Mouse (Mus musculus) fat pad, adult 2 months (tissue): ENCODE measurements around the gene Gm10309.

Experiments
- DNase-seq: peaks from one replicate; pipeline ENCODE4 v3.0.0-alpha.2; 2011; ENCODE audit warnings: low read depth, low spot score; ENCODE audit errors: extremely low read depth

Gene Gm10309

GRCm38 (mm10) chr17:86505183-86505631 is at the start of gene Gm10309:
TSS of gene Gm10309 (minus strand) at chr17:86505232.
- DNase-seq: no peak

- DNase-seq: no peak
Observed at GRCm38 (mm10) chr17:86551995-86552394, 47.0 kb upstream of the Gm10309 start.

- no peak for DNase-seq
Observed at GRCm38 (mm10) chr17:86551561-86551960, 46.5 kb upstream of the Gm10309 start.

DNA sequence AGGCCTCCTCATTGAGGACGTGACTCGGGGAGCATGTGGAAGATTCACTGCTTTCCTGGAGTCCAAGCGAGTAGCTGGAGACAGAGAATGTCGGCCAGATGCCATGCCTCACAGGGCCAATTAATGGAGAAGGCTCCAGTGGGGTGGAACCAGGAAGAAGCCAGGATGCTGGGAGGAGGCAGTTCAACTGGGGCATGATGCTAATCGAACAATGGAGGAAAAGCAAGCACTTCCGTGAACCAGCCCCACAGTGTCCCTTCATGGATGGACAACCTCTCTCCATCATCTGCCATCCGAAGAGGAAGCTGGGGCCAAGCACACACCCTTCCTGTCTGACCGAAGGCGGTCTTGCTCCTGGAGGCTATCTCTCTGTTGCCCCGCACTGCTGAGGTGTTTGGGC is 44.1 kb upstream of the Gm10309 start:
- DNase-seq: no peak

DNA sequence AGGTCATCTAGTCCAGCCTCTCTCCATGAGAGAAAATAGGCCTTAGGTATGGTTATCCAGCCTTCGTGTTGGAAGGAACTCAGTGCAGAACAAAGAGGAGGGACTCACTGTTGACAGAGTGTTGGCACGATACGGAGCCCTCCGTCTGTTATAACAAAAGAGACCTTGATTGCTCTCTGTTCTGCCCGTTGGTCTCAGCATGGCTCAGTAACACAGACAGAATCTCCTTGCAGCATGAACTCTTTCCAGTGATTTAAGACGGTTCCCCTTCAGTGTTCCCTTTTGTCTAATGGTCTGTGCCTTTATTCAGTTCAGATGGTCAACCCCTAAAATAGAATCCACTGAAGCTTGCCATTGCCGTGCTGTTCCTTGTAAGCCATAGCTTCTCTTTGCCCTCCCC is 41.5 kb upstream of the Gm10309 start:
- DNase-seq: no peak

GRCm38 (mm10) chr17:86539881-86540430 is 34.9 kb upstream of the Gm10309 start:
- no peak for DNase-seq

GRCm38 (mm10) chr17:86535827-86536656 is 31.0 kb upstream of the Gm10309 start:
- DNase-seq: peak; percentile 8

- no peak for DNase-seq
Observed at GRCm38 (mm10) chr17:86535096-86535495, 30.1 kb upstream of the Gm10309 start.

GRCm38 (mm10) chr17:86533549-86533851 is 28.5 kb upstream of the Gm10309 start:
- no peak for DNase-seq

- DNase-seq: no peak
Observed at GRCm38 (mm10) chr17:86532783-86533548, 27.9 kb upstream of the Gm10309 start.

- no peak for DNase-seq
Observed at GRCm38 (mm10) chr17:86531231-86531630, 26.2 kb upstream of the Gm10309 start.

- no peak for DNase-seq
Observed at GRCm38 (mm10) chr17:86529411-86529810, 24.4 kb upstream of the Gm10309 start.

DNA sequence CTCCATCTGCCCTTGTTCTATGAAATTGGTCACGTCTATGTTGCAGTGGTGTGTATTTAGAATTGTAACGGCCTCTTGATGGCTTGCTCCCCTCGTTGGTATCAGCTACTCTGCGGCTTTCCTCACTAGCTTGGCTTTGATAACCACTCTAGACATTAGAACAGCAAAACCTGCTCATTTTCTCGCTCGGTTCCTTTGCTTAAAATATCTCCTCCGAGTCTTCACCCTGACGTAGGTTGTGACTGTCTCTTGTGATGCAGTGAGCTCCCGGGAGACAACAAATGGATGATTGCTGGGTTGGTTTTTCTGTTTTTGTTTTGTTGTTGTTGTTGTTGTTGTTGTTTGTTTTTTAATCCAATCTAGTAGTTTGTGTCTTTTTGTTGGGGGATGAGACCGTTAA is 24.0 kb upstream of the Gm10309 start:
- no peak for DNase-seq

DNA sequence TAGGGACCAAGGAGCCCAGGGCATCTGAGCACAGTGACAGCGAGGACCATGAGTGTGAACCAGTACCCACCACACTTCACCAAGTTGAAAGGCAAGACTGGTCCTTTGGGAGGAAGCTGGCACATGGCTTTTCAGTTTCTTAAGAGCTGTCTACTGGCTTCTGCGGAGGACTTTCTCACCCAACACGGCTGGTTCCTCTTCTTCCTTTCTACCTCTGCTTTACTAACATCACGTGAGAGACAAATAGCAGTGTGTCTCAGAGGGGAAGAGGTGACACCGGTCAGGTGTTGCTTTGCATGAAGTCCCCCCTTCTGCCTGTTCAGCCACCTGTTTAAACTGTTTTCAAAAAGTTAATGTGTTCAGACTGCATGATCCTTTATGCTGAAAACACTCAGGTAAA is 22.3 kb upstream of the Gm10309 start:
- DNase-seq: no peak

GRCm38 (mm10) chr17:86526016-86526415 is 21.0 kb upstream of the Gm10309 start:
- DNase-seq: no peak

DNA sequence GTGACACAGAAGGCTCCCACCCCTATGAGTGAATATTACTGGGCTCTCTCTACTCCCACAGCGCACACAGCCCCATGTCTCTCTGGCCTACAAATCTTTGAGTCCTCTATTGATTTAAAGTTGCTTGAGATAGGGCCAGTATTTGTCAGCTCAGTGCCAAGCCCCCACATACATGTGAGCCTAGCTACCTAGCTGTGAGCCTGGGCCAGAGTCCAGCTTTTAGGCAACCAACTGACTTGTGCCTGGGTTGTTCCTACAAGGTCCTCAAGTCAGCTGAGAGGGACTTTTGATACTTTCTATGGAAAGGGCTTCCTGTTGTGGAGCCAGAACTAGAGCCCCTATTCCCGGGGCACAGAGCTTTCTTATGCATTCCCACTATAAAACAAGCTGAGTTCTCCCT is 20.0 kb upstream of the Gm10309 start:
- DNase-seq: no peak

- DNase-seq: no peak
Observed at GRCm38 (mm10) chr17:86523843-86524242, 18.8 kb upstream of the Gm10309 start.

DNA sequence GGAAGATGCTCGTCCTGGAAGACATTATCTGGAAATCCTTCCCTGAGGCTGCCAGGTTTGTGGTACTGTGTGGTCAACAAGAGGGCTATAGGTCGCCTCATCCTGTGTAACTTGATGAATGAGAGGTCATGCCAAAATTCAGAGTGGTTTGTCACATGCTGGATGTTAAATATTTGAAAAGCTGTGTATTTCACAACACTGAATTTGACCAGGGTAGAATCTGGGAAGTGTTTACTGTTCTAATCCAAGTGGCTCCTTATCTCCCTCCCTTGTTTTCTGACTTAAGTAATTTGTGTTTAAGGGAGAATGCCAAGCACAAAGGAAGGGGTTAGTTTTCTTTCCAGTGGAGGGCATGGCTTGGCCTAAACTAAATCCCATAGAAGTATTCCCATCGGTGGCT is 18.3 kb upstream of the Gm10309 start:
- no peak for DNase-seq

- DNase-seq: no peak
Observed at GRCm38 (mm10) chr17:86522649-86523048, 17.6 kb upstream of the Gm10309 start.

- DNase-seq: no peak
Observed at GRCm38 (mm10) chr17:86521252-86521651, 16.2 kb upstream of the Gm10309 start.

- no peak for DNase-seq
Observed at GRCm38 (mm10) chr17:86518604-86519003, 13.6 kb upstream of the Gm10309 start.

- DNase-seq: no peak
Observed at GRCm38 (mm10) chr17:86516630-86517029, 11.6 kb upstream of the Gm10309 start.
